Mouse (Mus musculus): Measurements from ENCODE around the gene Thap12. TPM values are rescaled to one million over a fixed set of nuclear protein-coding genes. Genes with fewer than 3 reads are reported as not detected.
A peak's percentile ranks its signal among the peaks of the same experiment; 100 is the strongest.

Gene Thap12
- polyA plus RNA-seq, 1 experiment from 2014 or later = 15.7 TPM

GRCm38 (mm10) chr7:98701771-98702170 lies 1.1 kb upstream of the Thap12 start:
- 16% methylated on average over 7 of the region's 7 CpGs for WGBS (ENCODE audit: insufficient replicate concordance)

GRCm38 (mm10) chr7:98703365-98703881 lies 520 bp downstream of the Thap12 start:
- WGBS (ENCODE audit: insufficient replicate concordance) = 0% methylated on average over 38 of the region's 38 CpGs
- peaks cover 35% of the 10 kb centered on the region for H3K4me1 ChIP-seq (replicated peaks)
- H3K9me3 ChIP-seq (replicated peaks) = no peaks in the 10 kb centered on the region
- ATAC-seq (ENCODE audit: low read depth) (no peak), DNase-seq (peak; percentile 28)
- H3K27me3 ChIP-seq = no peaks in the 10 kb centered on the region
- peak overlapping the region; percentile 90 for H3K4me3 ChIP-seq (replicated peaks)
- peak overlapping the region; percentile 85 for H3K27ac ChIP-seq
- peak overlapping the region; percentile 96 for H3K9ac ChIP-seq
- peak overlapping the region; percentile 93 for H3K4me2 ChIP-seq
- no peaks in the 10 kb centered on the region for H3K36me3 ChIP-seq

More at GRCm38 (mm10) chr7:98701771-98702170, 1.1 kb upstream of the Thap12 start:
- peak overlapping the region; percentile 90 for H3K4me3 ChIP-seq (replicated peaks)
- H3K4me2 ChIP-seq = peak overlapping the region; percentile 80
- peak overlapping the region; percentile 88 for H3K27ac ChIP-seq
- H3K36me3 ChIP-seq = no peaks in the 10 kb centered on the region
- H3K4me1 ChIP-seq (replicated peaks) = peaks cover 35% of the 10 kb centered on the region
- DNase-seq (peak; percentile 21), ATAC-seq (ENCODE audit: low read depth) (no peak)
- H3K9me3 ChIP-seq (replicated peaks) = no peaks in the 10 kb centered on the region
- H3K9ac ChIP-seq = peak overlapping the region; percentile 96
- no peaks in the 10 kb centered on the region for H3K27me3 ChIP-seq

GRCm38 (mm10) chr7:98704276-98704675 lies 1.4 kb downstream of the Thap12 start:
- H3K4me1 ChIP-seq (replicated peaks) = peaks cover 35% of the 10 kb centered on the region
- DNase-seq (no peak), ATAC-seq (ENCODE audit: low read depth) (no peak)
- peak overlapping the region; percentile 90 for H3K4me3 ChIP-seq (replicated peaks)
- H3K9ac ChIP-seq = peak overlapping the region; percentile 96
- no peaks in the 10 kb centered on the region for H3K9me3 ChIP-seq (replicated peaks)
- WGBS (ENCODE audit: insufficient replicate concordance) = 38% methylated on average over 5 of the region's 5 CpGs
- no peaks in the 10 kb centered on the region for H3K36me3 ChIP-seq
- no peaks in the 10 kb centered on the region for H3K27me3 ChIP-seq
- H3K27ac ChIP-seq = 0 out of 2 replicates have a peak overlapping the region, but pooled peaks have one; percentile 85
- H3K4me2 ChIP-seq = peak overlapping the region; percentile 93

- no peak overlapping the region for H3K9ac ChIP-seq
- H3K9me3 ChIP-seq (replicated peaks) = no peaks in the 10 kb centered on the region
- no peak overlapping the region for H3K27ac ChIP-seq
- 79% methylated on average over 3 of the region's 3 CpGs for WGBS (ENCODE audit: insufficient replicate concordance)
- H3K36me3 ChIP-seq = peaks cover 84% of the 10 kb centered on the region
- H3K4me1 ChIP-seq (replicated peaks) = no peaks in the 10 kb centered on the region
- no peak overlapping the region for H3K4me3 ChIP-seq (replicated peaks)
- H3K4me2 ChIP-seq = no peak overlapping the region
- no peaks in the 10 kb centered on the region for H3K27me3 ChIP-seq
- DNase-seq (no peak), ATAC-seq (ENCODE audit: low read depth) (no peak)
These were observed 10.8 kb downstream of the Thap12 start for GRCm38 (mm10) chr7:98713661-98714060.

GRCm38 (mm10) chr7:98717438-98717837 lies 14.5 kb downstream of the Thap12 start:
- H3K27me3 ChIP-seq = no peaks in the 10 kb centered on the region
- no peak overlapping the region for H3K9ac ChIP-seq
- peaks cover 60% of the 10 kb centered on the region for H3K36me3 ChIP-seq
- DNase-seq (no peak), ATAC-seq (ENCODE audit: low read depth) (no peak)
- H3K9me3 ChIP-seq (replicated peaks) = no peaks in the 10 kb centered on the region
- no peak overlapping the region for H3K27ac ChIP-seq
- 71% methylated on average over 3 of the region's 3 CpGs for WGBS (ENCODE audit: insufficient replicate concordance)
- no peak overlapping the region for H3K4me3 ChIP-seq (replicated peaks)
- no peaks in the 10 kb centered on the region for H3K4me1 ChIP-seq (replicated peaks)
- H3K4me2 ChIP-seq = no peak overlapping the region

GRCm38 (mm10) chr7:98719761-98720160 lies 16.9 kb downstream of the Thap12 start:
- DNase-seq (no peak), ATAC-seq (ENCODE audit: low read depth) (no peak)
- Histone ChIP-seq H3K9me3 (replicated peaks) (no peaks in the 10 kb centered on the region), H3K36me3 (peaks cover 39% of the 10 kb centered on the region), H3K27ac (no peak overlapping the region), H3K9ac (no peak overlapping the region), H3K4me1 (replicated peaks) (0 out of 2 replicates have a peak, but pooled peaks cover 2% of the 10 kb centered on the region), H3K27me3 (no peaks in the 10 kb centered on the region), H3K4me3 (replicated peaks) (no peak overlapping the region), H3K4me2 (no peak overlapping the region)
- 70% methylated on average over 3 of the region's 3 CpGs for WGBS (ENCODE audit: insufficient replicate concordance)

- Histone ChIP-seq H3K4me3 (replicated peaks) (no peak overlapping the region), H3K4me2 (no peak overlapping the region), H3K9me3 (replicated peaks) (no peaks in the 10 kb centered on the region), H3K9ac (no peak overlapping the region), H3K27me3 (no peaks in the 10 kb centered on the region), H3K36me3 (peaks cover 30% of the 10 kb centered on the region), H3K27ac (no peak overlapping the region), H3K4me1 (replicated peaks) (0 out of 2 replicates have a peak, but pooled peaks cover 2% of the 10 kb centered on the region)
- ATAC-seq (ENCODE audit: low read depth) (no peak), DNase-seq (no peak)
- 66% methylated on average over 3 of the region's 3 CpGs for WGBS (ENCODE audit: insufficient replicate concordance)
These were observed 17.8 kb downstream of the Thap12 start for GRCm38 (mm10) chr7:98720731-98721130.

- peaks cover 25% of the 10 kb centered on the region for H3K36me3 ChIP-seq
- no peaks in the 10 kb centered on the region for H3K9me3 ChIP-seq (replicated peaks)
- no peak overlapping the region for H3K4me3 ChIP-seq (replicated peaks)
- ATAC-seq (ENCODE audit: low read depth) (no peak), DNase-seq (no peak)
- H3K9ac ChIP-seq = no peak overlapping the region
- 0 out of 2 replicates have a peak, but pooled peaks cover 2% of the 10 kb centered on the region for H3K4me1 ChIP-seq (replicated peaks)
- H3K4me2 ChIP-seq = no peak overlapping the region
- H3K27me3 ChIP-seq = no peaks in the 10 kb centered on the region; the same call in 1 of the 2 replicates
- no peak overlapping the region for H3K27ac ChIP-seq
- WGBS (ENCODE audit: insufficient replicate concordance) = 72% methylated on average over 5 of the region's 5 CpGs
These were observed 18.3 kb downstream of the Thap12 start for GRCm38 (mm10) chr7:98721172-98721571.

- H3K27ac ChIP-seq = no peak overlapping the region
These were observed 18.7 kb downstream of the Thap12 start for GRCm38 (mm10) chr7:98721623-98722022.

GRCm38 (mm10) chr7:98725686-98726195 lies 22.8 kb downstream of the Thap12 start:
- no peak overlapping the region for H3K4me2 ChIP-seq
- 48% methylated on average over 6 of the region's 6 CpGs for WGBS (ENCODE audit: insufficient replicate concordance)

More at GRCm38 (mm10) chr7:98721623-98722022, 18.7 kb downstream of the Thap12 start:
- Histone ChIP-seq H3K36me3 (peaks cover 21% of the 10 kb centered on the region), H3K9me3 (replicated peaks) (no peaks in the 10 kb centered on the region), H3K27me3 (no peaks in the 10 kb centered on the region; the same call in 1 of the 2 replicates), H3K4me1 (replicated peaks) (0 out of 2 replicates have a peak, but pooled peaks cover 2% of the 10 kb centered on the region), H3K4me3 (replicated peaks) (no peak overlapping the region), H3K9ac (no peak overlapping the region), H3K4me2 (no peak overlapping the region)
- ATAC-seq (ENCODE audit: low read depth) (no peak), DNase-seq (no peak)
- WGBS (ENCODE audit: insufficient replicate concordance) = 77% methylated on average over 6 of the region's 6 CpGs

GRCm38 (mm10) chr7:98727986-98728385 lies 25.1 kb downstream of the Thap12 start:
- WGBS (ENCODE audit: insufficient replicate concordance) = 70% methylated on average over 1 of the region's 1 CpGs
- DNase-seq (no peak), ATAC-seq (ENCODE audit: low read depth) (no peak)
- H3K27ac ChIP-seq = no peak overlapping the region
- H3K4me3 ChIP-seq (replicated peaks) = no peak overlapping the region
- peaks cover 9% of the 10 kb centered on the region for H3K27me3 ChIP-seq
- H3K9me3 ChIP-seq (replicated peaks) = no peaks in the 10 kb centered on the region
- H3K4me2 ChIP-seq = no peak overlapping the region
- H3K4me1 ChIP-seq (replicated peaks) = 0 out of 2 replicates have a peak, but pooled peaks cover 2% of the 10 kb centered on the region
- H3K36me3 ChIP-seq = no peaks in the 10 kb centered on the region
- H3K9ac ChIP-seq = no peak overlapping the region

More at GRCm38 (mm10) chr7:98725686-98726195, 22.8 kb downstream of the Thap12 start:
- Histone ChIP-seq H3K36me3 (no peaks in the 10 kb centered on the region), H3K9me3 (replicated peaks) (no peaks in the 10 kb centered on the region), H3K4me3 (replicated peaks) (no peak overlapping the region), H3K27ac (no peak overlapping the region), H3K9ac (no peak overlapping the region), H3K4me1 (replicated peaks) (0 out of 2 replicates have a peak, but pooled peaks cover 2% of the 10 kb centered on the region), H3K27me3 (peaks cover 9% of the 10 kb centered on the region)
- ATAC-seq (ENCODE audit: low read depth) = no peak
- no peak for DNase-seq

- H3K27ac ChIP-seq = no peak overlapping the region
- H3K4me1 ChIP-seq (replicated peaks) = 0 out of 2 replicates have a peak, but pooled peaks cover 2% of the 10 kb centered on the region
- peaks cover 9% of the 10 kb centered on the region for H3K27me3 ChIP-seq
- no peaks in the 10 kb centered on the region for H3K9me3 ChIP-seq (replicated peaks)
- H3K9ac ChIP-seq = no peak overlapping the region
- H3K4me3 ChIP-seq (replicated peaks) = no peak overlapping the region
- WGBS (ENCODE audit: insufficient replicate concordance) = 39% methylated on average over 3 of the region's 3 CpGs
- H3K36me3 ChIP-seq = no peaks in the 10 kb centered on the region
- no peak overlapping the region for H3K4me2 ChIP-seq
- ATAC-seq (ENCODE audit: low read depth) (no peak), DNase-seq (no peak)
These were observed 25.6 kb downstream of the Thap12 start for GRCm38 (mm10) chr7:98728499-98728898.
